ENCODE assay signal across 8 mouse cellular contexts in the genomic region with DNA sequence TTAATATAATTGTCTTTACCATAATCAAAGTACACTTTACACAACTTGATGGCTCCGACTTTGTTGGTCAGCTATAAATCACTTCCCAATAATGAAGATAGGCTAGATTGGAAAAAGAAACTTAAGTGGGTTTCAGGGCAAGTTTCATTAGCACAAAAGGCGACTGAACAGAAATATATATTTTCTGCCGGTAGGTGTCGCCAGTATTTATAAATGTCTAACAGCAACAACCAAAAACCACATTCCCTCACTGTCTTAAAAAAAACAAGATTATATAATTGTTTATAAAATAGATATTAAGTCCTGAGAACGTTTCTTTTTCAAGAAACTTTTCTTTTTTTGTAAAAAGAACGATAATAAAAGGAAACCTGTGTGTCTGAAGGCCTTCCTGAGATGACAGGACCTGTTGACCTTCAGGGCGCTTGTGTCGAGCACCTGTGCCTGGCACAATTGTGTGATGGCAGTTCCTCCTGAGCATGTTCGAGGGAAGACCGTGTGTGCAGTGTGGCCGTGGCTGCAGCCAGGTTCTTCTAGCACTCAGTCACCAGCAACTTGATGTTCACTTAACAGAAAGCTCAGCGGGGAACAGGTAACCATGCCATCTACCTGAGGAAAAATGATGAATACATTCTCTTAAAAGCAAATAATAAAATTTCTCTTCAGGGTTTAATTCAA.
DNase-seq lines count a peak whose midpoint lies in the region; ATAC-seq and TF ChIP-seq lines count a peak whose summit lies in the region.
"Had no signal": no experiment of that assay in that cellular context is flagged by ENCODE, and none has a peak within 500 bp of the region (broad histone marks: within the 10 kb centered on the region; RNA-seq: fewer than 3 reads in every experiment).

No protein-coding gene starts in this region.

- peak; percentile 69 for TF ChIP-seq CTCF in E14TG2a.4 (conservative IDR thresholded peaks at IDR 0.05; ENCODE audit: low read length)

- H3K79me2 ChIP-seq in macrophage (ENCODE audit: inconsistent target), result peaks cover 69% of the 10 kb centered on the region; the same call in 1 of the 2 replicates

- DNase-seq in left cerebral cortex, postnatal 10 days (ENCODE audit: extremely low spot score in 1 of 2, low spot score in 2 of 2), result peak; percentile 35 to 63
- no peak for DNase-seq in left cerebral cortex, adult 11 months (ENCODE audit: low spot score)
- DNase-seq in T-cell, adult 2 months (ENCODE audit: low spot score), result peak; percentile 54
- DNase-seq in embryonic facial prominence, embryonic 14.5 days (ENCODE audit: low spot score), result peak; percentile 79
- DNase-seq in yolk sac, embryonic 10.5 days (ENCODE audit: low spot score), result no peak

- WGBS in embryonic facial prominence, embryonic 14.5 days, result 34% methylated on average over 12 of the region's 12 CpGs
- WGBS in macrophage (ENCODE audit: missing documents), result 26% methylated on average over 12 of the region's 12 CpGs

- intact Hi-C loops in left cerebral cortex, postnatal 10 days (cut with DNase I), result loop anchor here (5.0 kb wide), 4 partner anchors 44 to 151 kb away; a partner anchor contains a TSS

- H3K27ac ChIP-seq in embryonic facial prominence, embryonic 14.5 days (replicated peaks; ENCODE audit: low read depth, low read length), result no peak overlapping the region
- H3K27ac ChIP-seq in macrophage, result no peak overlapping the region
- H3K27ac ChIP-seq: neural tube, embryonic 13.5 days had no signal

- H3K27me3 ChIP-seq in E14TG2a.4 (ENCODE audit: insufficient read depth, low read length), result peaks cover 21% of the 10 kb centered on the region
- H3K27me3 ChIP-seq in embryonic facial prominence, embryonic 14.5 days (replicated peaks; ENCODE audit: control insufficient read depth, insufficient read depth, low read length), result peaks cover 8% of the 10 kb centered on the region

- ATAC-seq in embryonic facial prominence, embryonic 14.5 days (ENCODE audit: low read depth), result no peak

- no peak overlapping the region for H3K9ac ChIP-seq in embryonic facial prominence, embryonic 14.5 days (ENCODE audit: low read depth, low read length)
- H3K9ac ChIP-seq: neural tube, embryonic 13.5 days had no signal

- H3K4me1 ChIP-seq in E14TG2a.4 (replicated peaks; ENCODE audit: low read depth, low read length), result peaks cover 62% of the 10 kb centered on the region
- H3K4me1 ChIP-seq in embryonic facial prominence, embryonic 14.5 days (ENCODE audit: control insufficient read depth, insufficient read depth, low read length), result peaks cover 11% of the 10 kb centered on the region

- H3K9me3 ChIP-seq in E14TG2a.4 (ENCODE audit: low read length), result no peaks in the 10 kb centered on the region
- H3K9me3 ChIP-seq in embryonic facial prominence, embryonic 14.5 days (ENCODE audit: control insufficient read depth, low read length), result no peaks in the 10 kb centered on the region
- H3K9me3 ChIP-seq: neural tube, embryonic 13.5 days had no signal

- no peak overlapping the region for H3K4me3 ChIP-seq in E14TG2a.4 (replicated peaks; ENCODE audit: low read length)
- H3K4me3 ChIP-seq in embryonic facial prominence, embryonic 14.5 days (ENCODE audit: low read depth, low read length), result peak overlapping the region; percentile 60
- H3K4me3 ChIP-seq in macrophage (ENCODE audit: inconsistent target), result peak overlapping the region; percentile 64; the same call in 1 of the 2 replicates
- H3K4me3 ChIP-seq: neural tube, embryonic 13.5 days had no signal

- H3K36me3 ChIP-seq in E14TG2a.4 (ENCODE audit: insufficient read depth, low read length) (no peaks in the 10 kb centered on the region), macrophage (ENCODE audit: inconsistent target) (no peaks in the 10 kb centered on the region)
- H3K36me3 ChIP-seq in embryonic facial prominence, embryonic 14.5 days (ENCODE audit: control insufficient read depth, insufficient read depth, low read length), result no peaks in the 10 kb centered on the region
- H3K36me3 ChIP-seq: neural tube, embryonic 13.5 days had no signal

- peak overlapping the region; percentile 96 for H3K4me2 ChIP-seq in embryonic facial prominence, embryonic 14.5 days (ENCODE audit: low read depth, low read length)

Comparison
In these comparisons a context has a peak if more than half of its experiments do, and no peak if none do; other contexts are left out.
1. DNase-seq: peak in left cerebral cortex, postnatal 10 days (2 of 2), T-cell, adult 2 months (single experiment) and embryonic facial prominence, embryonic 14.5 days (single experiment); none in left cerebral cortex, adult 11 months (single experiment) and yolk sac, embryonic 10.5 days (single experiment).